Mouse (Mus musculus): ENCODE measurements at regions not wholly inside any gene's neighbourhood (a gene's known extent, or its start where the extent isn't known, plus 50 kb on each side); places are given as distances from the start of the nearest gene placed in this dataset.

DNA sequence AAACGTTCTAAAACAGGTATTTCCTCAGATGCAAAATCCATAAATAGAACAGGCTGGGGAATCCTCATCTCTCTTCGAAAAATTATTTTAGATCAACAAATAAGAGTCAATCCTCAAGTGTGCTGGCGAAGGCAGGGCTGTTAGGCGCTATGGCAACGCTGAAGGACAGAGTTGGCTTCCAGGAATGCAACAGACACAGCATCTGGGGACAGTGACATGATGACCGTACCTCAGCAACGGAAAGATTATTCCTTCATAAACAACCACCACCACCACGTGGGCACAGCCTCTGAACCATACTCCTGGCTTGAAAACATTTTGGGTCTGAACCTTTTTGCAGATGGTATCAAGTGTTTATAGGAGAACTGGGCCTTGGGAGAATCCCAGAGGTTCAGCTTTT is 161.7 kb downstream of the Ly86 start:
- no peak for TF ChIP-seq CTCF (IDR thresholded peaks at IDR 0.05; ENCODE audit: low read depth)
- no peak for TF ChIP-seq EP300 (IDR thresholded peaks at IDR 0.05; ENCODE audit: low read depth)

Measured in liver, embryonic 14.5 days (tissue).